Mouse (Mus musculus) G1E (cell line): ENCODE data around the gene Trp53tg5. TPM values are rescaled to one million over a fixed set of nuclear protein-coding genes. Genes with fewer than 3 reads are reported as not detected.

Source experiments
- ATAC-seq: 2 replicates; pipeline ENCODE4 v1.8.0; 2016; ENCODE audit warnings: mild to moderate bottlenecking; ENCODE audit not compliant: insufficient number of reproducible peaks, poor library complexity, low FRiP score, severe bottlenecking; ENCODE audit errors: extremely low read depth
- DNase-seq: peaks from one replicate; pipeline ENCODE4 v3.0.0; 2012; ENCODE audit warnings: low spot score
- H3K27me3 ChIP-seq: 2 replicates; pipeline ENCODE4 v1.6.1; 2012; ENCODE audit warnings: mild to moderate bottlenecking, low read length, inconsistent platforms; ENCODE audit not compliant: insufficient read depth
- H3K36me3 ChIP-seq: replicated peaks from 2 replicates; pipeline ENCODE3; 2012; ENCODE audit warnings: mild to moderate bottlenecking, inconsistent platforms
- H3K4me1 ChIP-seq: 2 replicates; pipeline ENCODE4 v1.6.1; 2012; ENCODE audit warnings: low read depth, low read length, inconsistent platforms, mixed read lengths; ENCODE audit not compliant: insufficient read depth
- H3K4me3 ChIP-seq: 2 replicates; pipeline ENCODE4 v1.5.1; 2012; ENCODE audit warnings: low read depth, mild to moderate bottlenecking, inconsistent platforms, low read length, moderate library complexity, mixed read lengths
- H3K9me3 ChIP-seq: replicated peaks from 2 replicates; pipeline ENCODE4 v1.6.1; 2012; ENCODE audit warnings: inconsistent platforms
- CTCF ChIP-seq: IDR thresholded peaks from 2 replicates; pipeline ENCODE4 v1.5.1; 2012; ENCODE audit warnings: low read depth, low read length, inconsistent platforms, mixed read lengths
- GATA1 ChIP-seq: IDR thresholded peaks from 2 replicates; pipeline ENCODE4 v1.6.1; 2012; ENCODE audit warnings: borderline replicate concordance, low read length, inconsistent platforms, mixed read lengths
- GATA2 ChIP-seq: IDR thresholded peaks from 2 replicates; pipeline ENCODE4 v1.6.1; 2012; ENCODE audit warnings: low read depth, low read length, inconsistent platforms, borderline replicate concordance
- POLR2AphosphoS5 ChIP-seq: IDR thresholded peaks from 2 replicates; pipeline ENCODE4 v1.6.1; 2012; ENCODE audit warnings: low read depth, low read length, inconsistent platforms; ENCODE audit not compliant: insufficient replicate concordance
- TAL1 ChIP-seq: conservative IDR thresholded peaks from 2 replicates; pipeline ENCODE4 v1.6.1; 2012; ENCODE audit warnings: low read depth, low read length, inconsistent platforms, mixed read lengths
- polyA plus RNA-seq: library from polyadenylated mRNA; stranded (reverse); fragments of >175 nt; gene quantifications from 2 replicates; pipeline ENCODE4 v1.2.3, GENCODE M21; 2012
- total RNA-seq, 2 experiments: library from RNA; stranded (forward) in 1 of 2; stranded (reverse) in 1 of 2; fragments of 200-1000 nt in 1 of 2; fragments of >200 nt in 1 of 2; fragmentation: Nextera tagmentation in 1 of 2; gene quantifications; 2 replicates each; pipeline ENCODE4 v1.2.3; 2014 to 2017

Gene Trp53tg5
- total and polyA plus RNA-seq, 3 experiments = not detected

GRCm38 (mm10) chr2:164453047-164453757 is 20.3 kb downstream of the Trp53tg5 start:
- DNase-seq (no peak), ATAC-seq (no peak)
- H3K4me3 ChIP-seq = no peak overlapping the region
- peaks cover 20% of the 10 kb centered on the region for H3K27me3 ChIP-seq
- H3K9me3 ChIP-seq = no peaks in the 10 kb centered on the region
- TF ChIP-seq GATA1 (no peak), CTCF (no peak), GATA2 (no peak), TAL1 (no peak), POLR2AphosphoS5 (no peak)
- no peaks in the 10 kb centered on the region for H3K4me1 ChIP-seq
- no peaks in the 10 kb centered on the region for H3K36me3 ChIP-seq

- no peak overlapping the region for H3K4me3 ChIP-seq
- H3K27me3 ChIP-seq = peaks cover 20% of the 10 kb centered on the region
- H3K4me1 ChIP-seq = no peaks in the 10 kb centered on the region
- no peaks in the 10 kb centered on the region for H3K36me3 ChIP-seq
- no peak for ATAC-seq
- DNase-seq = no peak
- TF ChIP-seq GATA1 (no peak), GATA2 (no peak), POLR2AphosphoS5 (no peak), TAL1 (no peak), CTCF (no peak)
- H3K9me3 ChIP-seq = no peaks in the 10 kb centered on the region
Observed at GRCm38 (mm10) chr2:164452000-164452676, 21.4 kb downstream of the Trp53tg5 start.

GRCm38 (mm10) chr2:164449341-164450042 is 24.0 kb downstream of the Trp53tg5 start:
- no peaks in the 10 kb centered on the region for H3K9me3 ChIP-seq
- TF ChIP-seq GATA1 = no peak
- TF ChIP-seq GATA2 = no peak
- no peak for TF ChIP-seq CTCF
- TF ChIP-seq TAL1 = no peak
- TF ChIP-seq POLR2AphosphoS5 = no peak
- H3K36me3 ChIP-seq = no peaks in the 10 kb centered on the region
- H3K4me3 ChIP-seq = no peak overlapping the region
- ATAC-seq = no peak
- DNase-seq = no peak
- H3K4me1 ChIP-seq = no peaks in the 10 kb centered on the region
- peaks cover 11% of the 10 kb centered on the region for H3K27me3 ChIP-seq

DNA sequence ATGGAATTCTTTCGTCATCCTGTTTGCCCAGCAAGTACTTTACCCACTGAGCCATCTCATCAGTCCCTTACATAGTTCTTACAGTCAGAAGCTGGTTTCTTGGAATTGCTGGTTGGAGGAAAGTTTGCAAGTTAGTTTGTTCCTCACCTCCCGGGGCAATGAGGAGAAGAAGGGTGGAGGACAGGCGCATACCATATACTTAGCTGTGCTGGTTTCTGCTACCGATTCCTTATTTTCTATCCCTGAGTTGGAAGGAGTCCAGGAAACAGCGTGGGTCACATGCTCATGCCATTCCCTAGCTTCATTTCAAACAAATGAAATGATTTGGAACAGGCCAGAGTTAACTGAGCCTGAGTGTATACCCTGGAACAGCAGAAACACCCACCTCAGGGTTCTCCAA is 24.6 kb downstream of the Trp53tg5 start:
- no peak for TF ChIP-seq CTCF
- no peak overlapping the region for H3K4me3 ChIP-seq
- peaks cover 8% of the 10 kb centered on the region for H3K27me3 ChIP-seq
- H3K36me3 ChIP-seq = no peaks in the 10 kb centered on the region
- DNase-seq (no peak), ATAC-seq (no peak)
- H3K4me1 ChIP-seq = no peaks in the 10 kb centered on the region
- no peaks in the 10 kb centered on the region for H3K9me3 ChIP-seq

DNA sequence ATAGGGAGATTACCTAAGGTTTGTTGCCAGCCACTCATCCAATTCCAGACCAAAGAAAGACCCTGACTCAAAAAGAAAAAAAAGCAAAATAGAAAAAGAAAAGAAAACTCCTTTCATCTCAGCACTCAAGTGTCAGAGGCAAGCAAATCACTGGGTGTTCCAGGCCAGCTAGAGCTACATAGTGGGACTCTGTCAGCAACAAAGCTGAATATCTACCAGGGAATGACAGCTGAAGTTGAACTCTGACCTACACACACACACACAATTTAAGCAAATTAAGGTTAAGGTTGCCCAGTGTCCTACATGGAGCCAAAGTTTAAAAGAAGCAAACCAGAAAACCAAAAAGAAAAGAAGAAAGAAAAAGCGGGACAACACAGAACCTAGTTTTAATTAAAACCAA is 25.4 kb downstream of the Trp53tg5 start:
- Histone ChIP-seq H3K9me3 (no peaks in the 10 kb centered on the region), H3K27me3 (peaks cover 12% of the 10 kb centered on the region)
- no peak for TF ChIP-seq GATA2
- no peak for TF ChIP-seq CTCF
- no peak for TF ChIP-seq GATA1
- TF ChIP-seq TAL1 = no peak
- TF ChIP-seq POLR2AphosphoS5 = no peak

GRCm38 (mm10) chr2:164446086-164446469 is 27.4 kb downstream of the Trp53tg5 start:
- peaks cover 12% of the 10 kb centered on the region for H3K27me3 ChIP-seq

More for the DNA sequence above, 25.4 kb downstream of the Trp53tg5 start:
- Histone ChIP-seq H3K4me1 (no peaks in the 10 kb centered on the region), H3K36me3 (no peaks in the 10 kb centered on the region), H3K4me3 (no peak overlapping the region)
- no peak for ATAC-seq
- no peak for DNase-seq

More at GRCm38 (mm10) chr2:164446086-164446469, 27.4 kb downstream of the Trp53tg5 start:
- no peak overlapping the region for H3K4me3 ChIP-seq
- H3K36me3 ChIP-seq = no peaks in the 10 kb centered on the region
- no peak for TF ChIP-seq TAL1
- no peak for TF ChIP-seq GATA2
- TF ChIP-seq POLR2AphosphoS5 = no peak
- TF ChIP-seq CTCF = no peak
- no peak for TF ChIP-seq GATA1
- ATAC-seq = no peak
- H3K4me1 ChIP-seq = no peaks in the 10 kb centered on the region
- no peaks in the 10 kb centered on the region for H3K9me3 ChIP-seq
- DNase-seq = no peak
